Mouse (Mus musculus) ES-E14 (cell line): ENCODE measurements around the gene Gm2832.
"Not testable (repeated sequence)": the region's sequence is repeated elsewhere in the genome, so short reads cannot be mapped to it uniquely, and the experiment has no call there.

Experiments used
- CHD2 ChIP-seq: IDR thresholded peaks from 2 replicates; pipeline ENCODE4 v1.6.1; 2014; ENCODE audit warnings: mild to moderate bottlenecking, low read depth, low read length, inconsistent platforms
- HCFC1 ChIP-seq: IDR thresholded peaks from 2 replicates; pipeline ENCODE4 v1.6.1; 2012; ENCODE audit warnings: low read length, inconsistent platforms, borderline replicate concordance; ENCODE audit not compliant: insufficient read depth

GRCm38 (mm10) chr14:41263296-41263695, 15.3 kb upstream of the Gm2832 start:
- not testable (repeated sequence) for TF ChIP-seq HCFC1, CHD2
